Mouse (Mus musculus): ENCODE measurements around the gene Prr14.

GRCm38 (mm10) chr7:127513781-127514180 lies 54.4 kb downstream of the Prr14 start:
- TF ChIP-seq POLR2A (IDR thresholded peaks at IDR 0.05; ENCODE audit: borderline replicate concordance, extremely low read depth, insufficient read depth, insufficient read length, poor library complexity, severe bottlenecking) = no peak
- TF ChIP-seq CTCF (IDR thresholded peaks at IDR 0.05; ENCODE audit: borderline replicate concordance, extremely low read depth, insufficient read depth, insufficient read length) = no peak

Data from brain, embryonic 14.5 days (tissue).